Mouse (Mus musculus): ENCODE measurements around the gene Pdyn. TPM values are rescaled to one million over a fixed set of nuclear protein-coding genes. Genes with fewer than 3 reads are reported as not detected.

Gene Pdyn
- polyA plus RNA-seq, 1 experiment from 2014 or later: 0.24 TPM

DNA sequence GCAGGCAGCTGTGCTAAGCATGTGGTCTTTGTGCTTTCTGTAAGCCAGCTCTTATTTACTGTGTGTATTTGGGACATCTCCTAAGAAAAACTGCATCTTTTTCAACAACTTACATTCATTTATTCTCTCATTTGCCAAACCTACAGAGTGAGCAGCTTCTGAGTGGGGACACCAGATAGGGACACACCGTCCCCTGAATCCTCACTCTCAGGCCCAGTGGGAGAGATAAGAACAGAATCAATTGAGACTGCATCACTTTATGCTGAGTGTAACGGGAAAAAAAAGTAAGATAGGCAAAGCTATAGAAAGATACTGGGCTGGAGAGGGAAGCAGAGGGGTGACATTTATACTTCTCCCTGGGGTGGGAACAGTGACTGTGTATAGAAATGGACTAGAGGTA lies 46.0 kb downstream of the Pdyn start:
- no peak for ATAC-seq (ENCODE audit: borderline replicate concordance, extremely low read depth, low FRiP score, low TSS enrichment)
- no peak overlapping the region for H3K4me3 ChIP-seq
- no peaks in the 10 kb centered on the region for H3K4me1 ChIP-seq
- no peak overlapping the region for H3K4me2 ChIP-seq
- no peak overlapping the region for H3K9ac ChIP-seq
- WGBS: 70% methylated on average over 2 of the region's 2 CpGs
- H3K27me3 ChIP-seq: no peaks in the 10 kb centered on the region
- no peaks in the 10 kb centered on the region for H3K36me3 ChIP-seq
- no peak overlapping the region for H3K27ac ChIP-seq
- no peaks in the 10 kb centered on the region for H3K9me3 ChIP-seq

DNA sequence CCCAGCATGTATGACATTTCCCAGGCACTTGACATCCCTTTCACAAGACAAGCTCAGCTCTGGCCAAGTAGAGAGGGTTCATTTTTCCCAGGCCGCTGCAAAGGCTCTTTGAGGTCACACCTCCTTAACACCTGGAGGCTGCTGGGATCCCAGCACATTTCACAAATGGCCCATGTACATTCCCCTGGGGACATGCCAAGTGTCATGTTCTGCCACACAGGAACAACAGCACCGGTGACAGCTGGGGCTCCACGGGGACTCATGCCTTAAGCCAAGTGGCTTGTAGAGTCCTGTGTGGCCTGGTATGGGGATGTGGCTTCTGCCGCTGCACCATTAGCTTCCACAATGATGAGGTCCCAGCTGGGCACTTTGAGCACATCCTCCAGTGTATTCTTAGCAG lies 47.0 kb downstream of the Pdyn start:
- Histone ChIP-seq H3K9me3 (no peaks in the 10 kb centered on the region), H3K4me1 (no peaks in the 10 kb centered on the region), H3K27me3 (no peaks in the 10 kb centered on the region), H3K36me3 (no peaks in the 10 kb centered on the region), H3K9ac (no peak overlapping the region), H3K27ac (no peak overlapping the region), H3K4me3 (no peak overlapping the region), H3K4me2 (no peak overlapping the region)
- 56% methylated on average over 4 of the region's 4 CpGs for WGBS
- no peak for ATAC-seq (ENCODE audit: borderline replicate concordance, extremely low read depth, low FRiP score, low TSS enrichment)

Other genes starting within 250 kb of the Pdyn start
- not detected in 2 replicates for gene F830045P16Rik, start 163.2 kb downstream of the Pdyn start, polyA plus RNA-seq (2015; fragmentation: Nextera tagmentation; extraction: Ambion mirVana)
- 18.4 and 20.6 TPM in 2 replicates for gene Sirpa, start 107.0 kb downstream of the Pdyn start, polyA plus RNA-seq (2015; fragmentation: Nextera tagmentation; extraction: Ambion mirVana)
- gene Stk35, start 100.7 kb upstream of the Pdyn start, polyA plus RNA-seq (2015; fragmentation: Nextera tagmentation; extraction: Ambion mirVana): 13.6 and 14.0 TPM in 2 replicates